Mouse (Mus musculus): ENCODE results near the gene Rrp1b.

- no peak for TF ChIP-seq POLR2A (IDR thresholded peaks at IDR 0.05; ENCODE audit: borderline replicate concordance, insufficient read depth, low read length)
- no peak for TF ChIP-seq CTCF (IDR thresholded peaks at IDR 0.05; ENCODE audit: borderline replicate concordance, insufficient read depth, low read depth, low read length)
Measured at GRCm38 (mm10) chr17:31998351-31998750, 37.5 kb upstream of the Rrp1b start.

Measured in cerebellum, adult 2 months (tissue).